Comparison of ENCODE assay signal across 13 mouse cellular contexts in genomic region chr8:126514011-126514964, GRCm38 (mm10). TPM values are rescaled to one million over a fixed set of nuclear protein-coding genes. Genes with fewer than 3 reads are reported as not detected.
DNase-seq lines count a peak whose midpoint lies in the region; ATAC-seq lines count a peak whose summit lies in the region.
"Had no signal": no experiment of that assay in that cellular context is flagged by ENCODE, and none has a peak within 500 bp of the region (broad histone marks: within the 10 kb centered on the region; RNA-seq: fewer than 3 reads in every experiment).

No protein-coding gene starts in this region.

- peaks cover 36% of the 10 kb centered on the region for H3K4me1 ChIP-seq in heart, embryonic 12.5 days (replicated peaks)
- peaks cover 24% of the 10 kb centered on the region for H3K4me1 ChIP-seq in neural tube, embryonic 15.5 days

- no peaks in the 10 kb centered on the region for H3K36me3 ChIP-seq in heart, embryonic 12.5 days
- H3K36me3 ChIP-seq in neural tube, embryonic 15.5 days = no peaks in the 10 kb centered on the region

- no peak overlapping the region for H3K4me3 ChIP-seq in heart, embryonic 12.5 days
- no peak overlapping the region for H3K4me3 ChIP-seq in neural tube, embryonic 15.5 days (replicated peaks)
- H3K4me3 ChIP-seq: erythroblast, embryonic 14.5 days had no signal

- intact Hi-C loops in heart, postnatal 25 days (cut with DNase I) = loop anchor here (5.0 kb wide), 1 partner anchor 38 kb away; no protein-coding TSS in a partner anchor

- peak; percentile 97 for DNase-seq in heart, adult 11 months
- DNase-seq in heart, postnatal 25 days (ENCODE audit: low spot score) = no peak
- peak; percentile 60 for DNase-seq in brain, adult 2 months (ENCODE audit: low read depth, low spot score)
- DNase-seq in lung, postnatal 10 days = peak; percentile 62
- no peak for DNase-seq in layer of hippocampus, postnatal 10 days (ENCODE audit: low spot score in 2 of 2)
- DNase-seq: cerebellum, postnatal 10 days; kidney, postnatal 14 days; right cerebral cortex, adult 18-20 months had no signal

- ATAC-seq in heart, embryonic 12.5 days (ENCODE audit: insufficient number of reproducible peaks, low FRiP score) = peak; percentile 71
- ATAC-seq in monocyte, adult 5-6 weeks (replicated peaks; ENCODE audit: insufficient number of reproducible peaks, low FRiP score, low TSS enrichment, poor library complexity, severe bottlenecking) = no peak
- no peak for ATAC-seq in neural tube, embryonic 15.5 days (ENCODE audit: low FRiP score)

- 0 out of 2 replicates have a peak overlapping the region, but pooled peaks have one; percentile 45 for H3K9ac ChIP-seq in heart, embryonic 12.5 days
- no peak overlapping the region for H3K9ac ChIP-seq in neural tube, embryonic 15.5 days (replicated peaks)

- 42% methylated on average over 10 of the region's 10 CpGs for WGBS in heart, embryonic 12.5 days
- 75% methylated on average over 10 of the region's 10 CpGs for WGBS in neural tube, embryonic 15.5 days

- no peaks in the 10 kb centered on the region for H3K27me3 ChIP-seq in heart, embryonic 12.5 days (replicated peaks)
- no peaks in the 10 kb centered on the region for H3K27me3 ChIP-seq in neural tube, embryonic 15.5 days (replicated peaks)
- H3K27me3 ChIP-seq: CH12.LX had no signal

- H3K9me3 ChIP-seq in heart, embryonic 12.5 days (replicated peaks) = no peaks in the 10 kb centered on the region
- H3K9me3 ChIP-seq in neural tube, embryonic 15.5 days (replicated peaks) = no peaks in the 10 kb centered on the region

- peak overlapping the region; percentile 86 for H3K27ac ChIP-seq in heart, embryonic 12.5 days (ENCODE audit: poor library complexity, severe bottlenecking)
- H3K27ac ChIP-seq in neural tube, embryonic 15.5 days (replicated peaks) = no peak overlapping the region

- peak overlapping the region; percentile 39 for H3K4me2 ChIP-seq in heart, embryonic 12.5 days
- no peak overlapping the region for H3K4me2 ChIP-seq in neural tube, embryonic 15.5 days

RNA-seq across cellular contexts. Expression of gene Tarbp1, which starts 39.4 kb away (rescaled TPM):
- total RNA-seq in heart, postnatal 25 days (2021) = 1 to 10 TPM; 4.0 to 5.1 TPM
- polyA plus RNA-seq in heart, embryonic 12.5 days (2016; fragmentation: Nextera tagmentation; extraction: Ambion mirVana) = 2.4 and 2.6 TPM in 2 replicates
- 0.11 to 0.76 TPM (median 0.58 TPM) in 3 replicates for total RNA-seq in monocyte, adult 5-6 weeks (2017)
- 1.6 and 2.0 TPM in 2 replicates for polyA plus RNA-seq in neural tube, embryonic 15.5 days (2015; fragmentation: Nextera tagmentation; extraction: Ambion mirVana)
- total RNA-seq in layer of hippocampus, postnatal 10 days (2021) = 1 to 10 TPM; 4.4 to 5.9 TPM

Comparison
In these comparisons a context has a peak if more than half of its experiments do, and no peak if none do; other contexts are left out.
1. DNase-seq: peak in heart, adult 11 months (single experiment), brain, adult 2 months (single experiment) and lung, postnatal 10 days (single experiment); none in heart, postnatal 25 days (single experiment) and layer of hippocampus, postnatal 10 days (0 of 2).